Mouse (Mus musculus) gonadal fat pad, adult 2 months (tissue): ENCODE results near the gene Spatc1l. TPM values are rescaled to one million over a fixed set of nuclear protein-coding genes. Genes with fewer than 3 reads are reported as not detected.

Experiments
- DNase-seq: peaks from one replicate; pipeline ENCODE4 v3.0.0-alpha.2; 2012; ENCODE audit warnings: low read depth
- polyA plus RNA-seq: library from polyadenylated mRNA; depleted of rRNA; stranded (reverse); fragments of >200 nt; gene quantifications from 2 replicates; pipeline ENCODE4 v1.2.3, GENCODE M21; 2012; rRNA removed

Spatc1l gene
- polyA plus RNA-seq, 1 experiment, result 0.53 TPM

- DNase-seq, result no peak
Measured at GRCm38 (mm10) chr10:76596338-76596737, 34.3 kb downstream of the Spatc1l start.

- no peak for DNase-seq
Measured at GRCm38 (mm10) chr10:76602690-76603089, 40.6 kb downstream of the Spatc1l start.

- no peak for DNase-seq
Measured at GRCm38 (mm10) chr10:76612473-76612872, 50.4 kb downstream of the Spatc1l start.

Other genes with a start within 250 kb of the Spatc1l start
- 19.8 TPM in 2 replicates for gene Dip2a, start 217.0 kb upstream of the Spatc1l start, polyA plus RNA-seq
- not detected in 2 replicates for gene AC141477.1, start 121.8 kb upstream of the Spatc1l start, polyA plus RNA-seq
- 11.7 and 15.6 TPM in 2 replicates for gene Pcnt, start 119.5 kb upstream of the Spatc1l start, polyA plus RNA-seq
- gene 2610028H24Rik, start 113.2 kb upstream of the Spatc1l start, polyA plus RNA-seq, result 1.1 and 2.9 TPM in 2 replicates
- gene Mcm3ap, start 93.3 kb upstream of the Spatc1l start, polyA plus RNA-seq, result 17.3 and 21.6 TPM in 2 replicates
- 2.9 and 3.2 TPM in 2 replicates for gene Ybey, start 93.2 kb upstream of the Spatc1l start, polyA plus RNA-seq
- 37.1 and 49.5 TPM in 2 replicates for gene Lss, start 30.7 kb upstream of the Spatc1l start, polyA plus RNA-seq
- 3.9 and 6.9 TPM in 2 replicates for gene Ftcd, start 13.4 kb downstream of the Spatc1l start, polyA plus RNA-seq
- 308 and 385 TPM in 2 replicates for gene Col6a2, start 61.4 kb downstream of the Spatc1l start, polyA plus RNA-seq
- gene Col6a1, start 163.9 kb downstream of the Spatc1l start, polyA plus RNA-seq, result 316 and 385 TPM in 2 replicates